Mouse (Mus musculus) gastrocnemius, adult 8-10 months (tissue): ENCODE measurements at regions not wholly inside any gene's neighbourhood (a gene's known extent, or its start where the extent isn't known, plus 50 kb on each side); places are given as distances from the start of the nearest gene placed in this dataset.

Source experiments
- DNase-seq, 2 experiments: peaks; one replicate each; pipeline ENCODE4 v3.0.0; 2022; ENCODE audit warnings: low spot score in 2 of 2

DNA sequence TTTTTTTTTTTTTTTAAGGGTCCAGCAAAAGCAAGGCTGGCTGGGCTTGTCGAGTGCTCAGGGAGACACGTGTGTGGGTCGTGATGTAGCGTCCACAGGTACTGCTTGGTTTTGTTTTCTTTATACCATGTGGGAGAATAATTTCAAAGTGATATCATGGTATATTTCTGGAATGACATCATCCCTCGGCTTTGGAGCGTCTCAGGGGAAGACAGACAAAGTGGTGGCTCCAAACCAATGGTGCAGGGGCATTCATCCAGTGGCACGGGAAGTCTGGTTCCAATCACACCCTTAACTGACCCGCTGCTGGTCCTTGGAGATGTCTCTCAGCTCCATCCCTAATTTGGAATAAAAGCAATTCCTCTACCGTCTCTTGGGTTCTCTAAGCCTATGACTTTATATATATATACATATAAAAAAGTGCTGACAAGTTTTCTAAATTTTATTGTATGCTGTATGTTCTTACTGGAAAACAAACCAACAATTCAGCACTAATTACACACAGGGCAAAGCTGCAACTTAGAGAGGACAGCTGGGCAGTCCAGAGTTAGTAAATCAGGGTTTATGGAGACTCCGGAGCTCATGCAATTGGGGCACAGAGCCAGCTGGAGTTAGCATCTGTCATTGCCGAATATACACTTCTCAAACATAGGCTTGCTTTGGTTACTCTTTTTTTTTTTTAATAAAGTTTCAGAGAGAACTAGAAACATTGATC, 115.3 kb downstream of the Evx1 start:
- DNase-seq, result no peak

DNA sequence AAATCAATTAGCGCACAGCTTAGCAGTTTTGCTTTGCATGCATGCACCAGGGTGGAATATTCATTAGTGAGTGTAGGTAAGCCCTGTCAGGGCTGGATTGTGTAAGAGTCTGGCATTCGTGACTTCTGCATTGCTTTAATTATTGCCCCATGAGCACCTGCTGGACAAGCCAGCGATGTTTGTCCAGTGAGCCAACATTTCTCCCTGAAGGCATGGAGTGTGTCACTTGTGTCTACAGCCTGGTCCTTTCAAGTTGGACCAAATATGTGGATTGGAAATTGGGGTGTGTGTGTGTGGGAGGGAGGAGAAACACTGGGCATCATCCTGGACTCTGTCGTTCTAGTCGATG, 115.9 kb downstream of the Evx1 start:
- no peak for DNase-seq

DNA sequence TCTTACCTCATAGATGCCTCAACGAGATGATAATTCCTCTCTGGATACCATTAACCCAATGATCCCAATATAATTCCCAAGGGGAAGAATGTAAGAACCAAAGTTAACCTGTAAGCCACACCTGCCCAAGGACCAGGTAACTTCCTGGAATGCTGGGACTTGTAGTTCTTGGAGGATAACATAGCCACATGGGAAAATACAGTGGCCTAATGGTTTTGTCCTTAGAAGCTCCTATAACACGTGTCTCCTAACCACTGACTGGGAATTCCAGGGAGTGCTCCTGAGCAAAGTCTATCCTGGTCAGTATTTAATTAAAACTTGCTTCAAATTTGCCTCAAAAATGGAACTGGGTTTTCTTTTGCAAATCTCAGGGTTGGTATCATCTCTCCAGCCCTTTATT, 119.9 kb downstream of the Evx1 start:
- DNase-seq, result no peak

DNA sequence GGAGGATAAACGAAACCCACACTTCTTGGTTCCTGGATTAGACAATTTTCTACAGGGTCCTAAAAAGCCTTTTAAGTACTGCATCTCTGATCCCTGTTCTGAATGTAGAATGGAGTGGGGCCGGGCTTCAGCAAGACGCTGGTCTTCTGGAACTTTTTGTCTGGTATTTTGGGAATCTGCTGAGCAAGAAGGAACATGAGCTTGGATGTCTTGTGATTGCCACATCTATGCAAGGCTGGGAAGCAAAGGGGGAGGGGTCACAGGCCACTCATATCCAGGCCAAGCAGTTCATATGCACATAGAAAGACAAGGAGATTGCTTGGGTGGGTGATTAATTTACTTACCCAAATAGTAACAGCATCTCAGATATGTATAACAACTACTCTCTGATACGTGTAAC, 121.5 kb downstream of the Evx1 start:
- no peak for DNase-seq

DNA sequence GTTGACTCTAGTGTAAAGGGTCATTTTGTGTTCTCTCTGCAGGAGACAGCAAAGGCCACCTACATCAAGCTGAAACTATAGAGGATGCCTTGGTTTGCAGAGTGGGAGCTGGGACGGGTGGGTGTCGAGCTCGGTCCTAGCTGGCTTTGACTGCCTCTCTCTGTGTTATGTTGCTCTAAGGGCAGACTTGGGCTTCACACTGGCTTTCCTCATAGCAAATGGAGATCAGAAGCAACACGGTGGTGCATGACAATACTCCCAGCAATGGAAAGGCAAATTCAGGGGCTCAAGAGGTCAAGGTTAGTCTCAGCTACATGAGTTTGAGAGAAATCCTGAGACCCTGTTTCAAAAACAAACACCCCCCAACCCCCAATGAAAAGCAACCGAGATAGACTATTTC, 122.1 kb downstream of the Evx1 start:
- no peak for DNase-seq

DNA sequence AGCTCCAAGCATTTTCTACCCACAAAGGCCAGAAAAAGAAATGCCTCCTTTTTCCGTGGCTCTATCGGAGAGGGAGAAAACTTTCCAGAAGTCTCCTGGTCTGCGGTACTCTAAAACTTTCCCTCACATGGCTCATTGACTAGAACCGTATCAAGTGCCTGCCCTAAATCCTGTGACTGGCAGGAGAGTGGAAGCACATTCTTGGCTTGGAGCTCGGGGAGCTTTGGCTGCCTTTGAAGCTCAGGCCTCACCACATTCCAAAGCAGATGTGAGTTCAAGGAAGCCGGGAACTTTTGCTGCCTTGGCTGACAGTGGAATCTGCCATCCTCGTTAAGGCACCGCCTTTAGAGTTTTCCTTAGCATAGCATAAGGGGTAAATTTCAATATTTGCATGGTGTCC, 125.1 kb downstream of the Evx1 start:
- peak; percentile 38 to 63 for DNase-seq

DNA sequence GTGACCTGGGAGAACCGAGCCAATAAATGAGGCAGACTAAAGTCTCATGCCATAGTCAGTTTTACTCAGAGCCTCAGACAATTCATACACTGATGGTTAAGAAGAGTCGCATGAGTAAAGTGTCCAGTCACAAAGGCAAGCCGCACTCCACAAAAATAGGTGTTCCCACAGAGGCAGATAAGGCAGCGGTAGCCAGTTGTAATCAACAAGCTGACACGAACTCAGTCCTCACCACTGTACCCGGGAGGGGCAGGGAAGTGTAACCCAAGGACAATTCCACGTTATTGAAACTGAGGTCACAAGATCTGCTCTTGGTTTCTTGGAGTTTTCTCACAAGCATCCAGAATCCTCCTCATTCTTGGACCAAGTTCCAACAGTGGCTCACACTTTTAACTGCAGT, 125.9 kb downstream of the Evx1 start:
- no peak for DNase-seq

DNA sequence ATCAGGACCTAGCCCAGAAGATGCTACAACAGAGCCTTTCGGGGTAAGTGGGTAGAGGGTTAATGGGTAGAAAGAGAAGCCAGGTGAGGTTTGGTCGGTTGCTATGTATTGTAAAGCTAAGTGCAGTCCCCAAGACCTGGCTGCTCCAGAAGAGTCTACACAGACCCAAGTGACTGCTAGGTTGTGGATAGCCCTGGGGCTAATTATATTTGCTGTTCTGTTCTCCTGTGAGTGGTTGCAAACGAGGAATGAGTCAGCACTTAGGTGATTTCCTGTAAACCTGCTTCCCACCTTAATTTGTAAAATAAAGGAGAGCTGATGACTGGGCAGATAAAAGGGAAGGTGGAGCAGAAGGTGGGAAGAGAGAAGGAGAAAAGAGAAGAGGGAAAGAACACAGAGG, 126.9 kb downstream of the Evx1 start:
- DNase-seq, result no peak

DNA sequence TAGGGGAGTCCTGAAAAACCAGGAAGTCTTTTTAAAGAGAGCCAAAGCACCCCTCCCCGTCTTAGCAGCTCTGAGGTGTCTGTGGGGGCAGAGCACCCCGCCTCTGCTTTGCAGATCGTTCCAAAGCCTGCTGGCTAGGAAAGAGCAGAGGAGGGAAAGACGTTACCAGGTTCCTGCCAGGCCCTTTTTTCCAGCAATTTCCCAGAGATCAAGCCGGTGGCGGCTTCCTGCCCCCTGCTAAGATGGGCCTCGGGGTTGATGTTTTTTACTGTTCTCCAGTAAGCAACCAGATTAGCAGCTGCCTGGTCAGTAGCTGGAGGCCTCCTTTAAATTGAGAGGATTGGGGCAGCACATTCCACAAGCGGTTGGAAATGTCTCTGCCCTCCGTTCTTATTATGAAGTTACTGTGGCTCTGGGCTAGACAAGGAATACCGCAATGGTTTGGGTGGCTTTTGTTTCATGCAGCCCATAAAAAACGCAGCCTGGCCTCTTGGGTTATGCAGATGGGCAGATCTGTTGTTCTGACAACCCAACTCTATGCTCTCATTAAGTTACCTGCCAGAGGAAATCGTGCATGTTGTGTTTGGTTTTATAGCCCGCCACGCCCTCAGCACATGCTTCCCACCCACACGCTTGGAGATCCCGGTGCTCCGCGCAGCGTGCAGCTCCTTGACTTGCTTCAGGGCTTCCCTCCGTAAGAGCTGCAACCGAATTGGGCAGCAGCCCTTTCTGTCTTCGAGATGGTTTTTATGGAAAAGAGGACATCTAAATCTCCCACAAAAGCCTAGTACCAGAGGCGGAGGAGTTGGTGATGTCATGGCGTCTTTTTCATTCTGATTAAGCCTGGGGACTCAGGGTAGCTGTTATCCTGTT, 130.1 kb downstream of the Evx1 start:
- no peak for DNase-seq

DNA sequence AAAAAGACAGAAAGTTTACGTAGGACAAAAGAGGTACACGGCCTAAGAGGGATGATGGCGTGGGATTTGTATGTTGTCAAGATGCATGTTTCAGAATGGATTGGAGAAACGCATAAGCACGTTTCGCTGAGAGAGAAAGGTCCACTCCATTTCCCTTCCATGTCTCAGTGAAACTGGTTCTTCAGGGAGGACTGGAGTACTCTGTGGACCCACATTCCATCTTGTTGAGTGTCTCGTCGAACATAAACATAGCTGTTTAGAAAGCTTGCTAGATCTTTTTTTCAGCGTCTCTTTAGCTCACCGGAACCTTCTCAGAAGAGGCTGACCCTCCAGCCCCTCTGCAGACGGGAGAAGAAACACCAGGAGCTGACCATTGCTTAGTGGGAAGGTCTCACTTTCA, 145.5 kb downstream of the Evx1 start:
- DNase-seq, result no peak

DNA sequence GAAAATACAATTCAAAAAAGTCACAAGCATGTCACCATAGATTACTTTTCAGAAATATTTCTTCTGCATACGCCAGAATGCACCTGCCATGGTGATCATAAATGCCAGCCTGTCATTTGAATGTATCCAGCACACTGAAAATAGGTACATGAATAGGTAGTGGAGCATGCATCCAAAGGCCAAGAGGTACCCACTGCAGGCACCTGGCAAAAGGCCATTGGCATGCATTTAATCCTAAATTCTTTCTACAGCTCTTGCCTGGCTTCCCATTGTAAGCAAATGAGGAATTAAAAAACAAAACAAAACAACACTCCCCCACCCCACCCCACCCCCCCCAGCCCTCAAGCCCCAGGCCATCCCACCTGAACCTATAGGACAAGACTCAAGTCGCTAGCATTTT, 147.9 kb downstream of the Evx1 start:
- DNase-seq, result no peak

DNA sequence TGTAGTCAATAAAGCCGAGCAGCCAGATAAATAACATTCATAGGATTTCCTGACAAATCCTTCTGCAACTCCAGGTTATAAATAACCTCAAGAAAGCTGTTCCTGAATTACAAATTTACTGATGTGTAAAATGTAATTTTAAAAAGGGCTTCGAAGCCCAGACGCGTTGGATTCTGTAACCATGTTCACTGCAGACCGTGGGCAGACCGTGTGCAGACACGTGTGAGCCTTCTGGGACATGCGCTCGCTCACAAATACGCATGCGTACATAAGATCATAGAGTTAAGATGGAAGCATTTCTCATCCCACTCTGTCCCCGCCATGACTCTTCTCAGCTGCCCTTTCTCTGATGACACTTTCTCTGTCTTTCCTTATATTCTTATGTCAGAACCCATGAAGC, 150.1 kb downstream of the Evx1 start:
- no peak for DNase-seq

DNA sequence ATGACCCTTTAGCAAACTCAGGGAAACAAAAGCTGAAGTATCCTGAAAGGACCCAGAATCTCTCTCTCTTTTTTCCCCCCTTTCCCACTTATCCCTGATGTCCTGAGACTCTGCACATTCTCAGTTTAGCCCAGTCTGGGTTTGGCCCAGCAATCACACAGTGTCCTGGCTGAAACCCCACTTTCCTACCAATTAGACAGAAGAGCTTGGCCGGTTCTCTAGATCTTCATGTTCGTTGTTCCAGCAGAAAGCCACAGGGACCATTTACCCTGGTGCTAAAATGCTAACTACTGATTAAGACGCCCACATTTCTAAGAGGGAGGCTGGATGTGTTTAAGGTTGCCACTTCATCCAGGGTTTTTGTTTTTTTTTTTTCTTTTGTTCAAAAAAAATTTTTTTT, 151.3 kb downstream of the Evx1 start:
- peak in 1 of 2 experiments; percentile 22 for DNase-seq

DNA sequence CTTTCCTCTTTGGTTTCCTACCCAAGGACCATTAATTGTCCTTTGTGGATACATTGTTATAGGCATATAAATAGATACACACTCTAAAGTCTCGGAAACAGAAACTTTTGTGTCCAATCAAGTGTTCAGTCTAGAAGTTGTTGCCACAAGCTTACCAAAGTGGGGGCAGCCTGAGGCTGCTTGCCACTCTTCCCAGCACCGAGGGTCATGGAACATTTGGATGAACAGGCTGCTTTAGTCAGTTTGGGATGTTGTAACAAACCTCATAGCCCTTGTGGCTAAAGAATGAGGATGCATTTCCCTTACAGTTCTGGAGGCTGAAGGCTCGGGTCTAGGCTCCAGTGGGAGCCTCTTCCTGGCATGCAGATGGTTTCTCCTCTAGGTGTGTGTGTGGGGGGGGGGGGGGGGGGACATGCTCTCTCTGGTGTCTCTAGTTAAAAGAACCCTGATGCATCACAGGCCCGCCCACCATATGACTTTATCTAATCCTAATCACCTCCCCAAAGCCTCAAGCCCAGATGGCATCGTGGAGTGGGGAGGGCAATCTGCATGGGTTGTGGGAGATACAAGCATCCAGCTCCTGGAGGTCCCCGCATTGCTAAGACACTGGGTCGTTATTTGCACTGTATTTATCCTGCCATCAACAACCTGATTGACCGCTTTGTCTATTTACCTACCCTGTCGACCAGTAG, 152.7 kb downstream of the Evx1 start:
- DNase-seq, result no peak

DNA sequence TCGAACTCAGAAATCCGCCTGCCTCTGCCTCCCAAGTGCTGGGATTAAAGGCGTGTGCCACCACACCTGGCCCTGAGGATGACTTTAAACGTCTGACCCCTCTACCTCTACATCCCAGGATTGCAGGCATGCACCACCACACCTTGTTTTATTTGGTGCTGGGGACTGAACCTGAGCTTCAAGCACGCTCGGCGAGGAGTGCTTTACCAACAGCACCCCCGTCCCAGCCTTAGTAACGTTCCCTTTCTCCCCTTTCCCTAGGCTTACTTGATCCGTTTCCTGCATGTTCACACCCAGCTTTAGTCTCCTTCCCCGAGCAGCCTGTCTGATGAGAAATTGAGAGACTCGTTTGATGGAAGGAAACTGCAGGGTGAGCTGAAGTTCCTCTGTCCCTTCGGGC, 157.5 kb downstream of the Evx1 start:
- DNase-seq, result no peak

DNA sequence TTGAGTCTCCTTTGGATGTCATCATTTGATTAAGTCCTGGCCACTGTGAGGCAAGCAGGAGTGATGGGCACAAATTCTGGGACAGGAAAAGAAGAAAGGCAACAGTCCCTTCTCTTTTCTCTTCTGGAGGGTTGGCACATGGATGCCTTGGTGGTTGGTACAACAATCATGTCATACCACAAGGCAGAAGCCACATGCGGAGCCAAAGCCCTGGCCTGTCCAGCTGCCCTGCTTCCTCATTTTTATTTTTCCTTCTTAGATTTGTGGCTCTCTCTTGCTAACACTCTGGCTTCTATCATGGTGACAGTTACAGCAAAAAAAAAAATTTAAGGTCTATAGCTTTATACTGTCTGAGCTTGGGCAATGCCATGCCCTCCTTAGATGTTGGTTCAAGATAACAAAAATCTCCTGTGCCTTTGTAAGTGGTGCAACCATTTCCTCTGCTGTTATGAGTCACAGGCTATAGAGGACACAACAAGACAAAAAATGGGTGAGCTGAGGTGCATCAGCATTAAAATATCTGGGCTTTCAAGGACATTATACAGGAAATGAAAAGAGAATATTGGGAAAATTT, 158.2 kb downstream of the Evx1 start:
- no peak for DNase-seq

DNA sequence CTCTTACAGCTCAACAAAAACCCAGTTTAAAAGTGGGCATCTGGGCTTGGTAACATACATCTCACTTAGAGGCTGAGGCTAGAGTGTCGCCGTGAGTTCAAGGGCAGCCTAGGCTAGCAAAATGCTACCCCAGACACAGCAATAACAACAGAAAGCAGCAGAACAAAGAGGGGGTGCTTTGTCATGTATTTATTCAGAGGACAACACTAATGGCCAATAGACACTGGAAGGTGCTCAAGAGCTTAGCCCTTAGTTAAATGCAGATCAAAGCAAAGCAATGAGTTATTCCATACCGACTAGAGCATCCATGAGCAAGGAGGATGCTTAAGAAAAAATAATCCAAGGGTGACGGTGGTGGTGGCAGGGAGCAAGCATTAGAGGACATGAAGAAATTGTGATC, 158.7 kb downstream of the Evx1 start:
- DNase-seq, result no peak

DNA sequence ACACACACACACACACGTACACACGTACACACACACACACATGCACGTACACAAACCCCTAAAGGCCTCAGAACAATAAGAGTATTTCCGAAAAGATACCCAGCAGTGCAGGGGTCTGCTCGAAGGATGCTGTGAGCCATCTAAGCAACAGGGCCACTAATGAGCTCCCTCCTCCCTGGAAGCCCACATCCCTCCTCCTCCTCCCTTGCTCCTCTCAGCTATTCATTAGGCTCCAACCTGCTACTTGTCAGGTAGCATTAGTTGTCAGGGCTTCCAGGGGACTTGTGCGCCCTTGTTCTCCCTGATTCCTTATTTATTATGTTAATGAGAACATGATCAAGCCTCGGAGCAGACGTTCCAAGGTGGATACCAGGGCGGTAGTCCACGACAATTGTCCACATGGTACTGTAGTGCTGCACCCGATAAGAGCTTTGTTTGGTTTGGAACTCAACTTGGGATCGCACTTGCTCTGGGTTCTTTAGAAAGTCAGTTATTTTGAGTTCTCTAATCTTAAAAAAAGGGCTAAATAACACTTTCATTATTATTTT, 159.8 kb downstream of the Evx1 start:
- DNase-seq, result no peak

DNA sequence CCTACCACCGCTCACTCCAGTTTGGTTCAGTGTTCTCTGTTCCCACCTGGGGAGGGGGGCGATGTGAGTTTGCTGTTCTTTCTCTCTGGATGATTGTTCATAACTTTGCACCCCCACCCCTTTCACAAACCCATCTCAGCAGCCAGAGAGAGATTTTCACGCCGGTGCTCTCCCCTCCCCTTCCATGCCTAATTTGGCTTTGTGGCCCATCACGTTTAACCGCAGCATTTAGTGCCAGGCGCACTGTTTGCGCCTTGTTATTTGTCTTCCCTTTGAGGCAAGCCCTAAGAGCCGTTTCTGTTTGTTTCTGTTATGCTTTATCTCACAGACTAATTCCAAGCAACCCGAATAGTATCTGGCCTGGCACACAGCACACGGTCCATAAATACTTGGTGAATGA, 160.6 kb downstream of the Evx1 start:
- no peak for DNase-seq

DNA sequence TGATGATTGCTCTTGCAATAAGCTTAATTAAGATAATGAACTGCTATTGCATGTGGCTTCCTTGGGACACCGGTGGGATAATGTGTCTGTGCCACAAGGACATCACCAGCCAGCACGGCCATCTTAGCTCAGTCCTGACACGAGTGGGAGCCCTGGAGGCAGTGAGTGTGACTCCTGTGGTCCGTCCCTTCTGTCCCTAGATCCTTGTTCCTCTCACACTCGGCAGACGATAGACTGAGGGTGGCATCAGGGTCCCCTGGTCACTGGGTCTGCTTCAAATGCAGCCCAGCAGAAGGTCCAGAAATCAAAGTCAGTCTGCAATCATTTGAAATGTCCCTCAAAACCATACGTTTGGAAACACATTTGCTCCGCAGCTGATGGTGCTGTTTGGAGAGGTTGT, 162.4 kb downstream of the Evx1 start:
- DNase-seq, result no peak

DNA sequence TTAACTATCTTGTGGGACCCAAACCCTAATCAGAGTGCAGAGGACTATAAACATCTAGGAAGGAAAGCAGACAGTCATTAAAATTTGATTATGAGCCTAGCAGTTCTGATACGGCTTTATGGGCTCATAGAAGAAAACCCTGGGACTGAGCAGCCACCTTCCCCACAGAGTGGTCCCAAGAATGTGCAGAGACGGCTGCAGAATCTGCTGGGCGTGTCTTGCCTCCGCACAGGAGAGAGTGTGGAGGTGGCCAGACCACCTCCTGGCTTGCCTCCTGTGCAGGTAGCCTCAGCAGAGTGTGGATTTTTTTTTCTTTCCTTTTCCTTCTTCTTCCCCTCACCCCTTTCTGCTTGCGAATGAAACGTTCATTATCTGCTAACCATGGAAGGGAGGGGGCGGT, 163.3 kb downstream of the Hibadh start:
- DNase-seq, result no peak

DNA sequence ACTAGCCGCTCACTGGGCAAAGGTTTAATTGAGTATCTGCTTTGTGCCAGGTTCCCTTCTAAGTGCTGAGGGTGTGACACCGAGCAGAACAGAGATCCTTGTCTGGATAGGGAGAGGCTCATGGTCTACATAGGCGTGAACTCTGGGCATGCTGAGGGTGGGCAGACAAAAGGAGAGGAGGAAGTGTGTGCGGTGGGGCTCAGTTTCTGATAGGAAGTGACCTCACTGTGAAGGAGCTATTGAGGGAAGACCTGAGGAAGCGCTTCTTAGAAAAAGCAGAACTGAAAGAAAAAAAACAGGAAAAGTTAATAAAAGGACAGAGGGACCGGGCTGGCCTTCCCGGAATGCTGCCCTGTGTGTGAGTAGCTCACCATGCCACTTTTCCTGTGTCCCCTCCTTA, 162.8 kb downstream of the Hibadh start:
- DNase-seq, result no peak
